Mouse (Mus musculus): ENCODE data around the gene B230217C12Rik.
A peak's percentile ranks its signal among the peaks of the same experiment; 100 is the strongest.

The B230217C12Rik gene

DNA sequence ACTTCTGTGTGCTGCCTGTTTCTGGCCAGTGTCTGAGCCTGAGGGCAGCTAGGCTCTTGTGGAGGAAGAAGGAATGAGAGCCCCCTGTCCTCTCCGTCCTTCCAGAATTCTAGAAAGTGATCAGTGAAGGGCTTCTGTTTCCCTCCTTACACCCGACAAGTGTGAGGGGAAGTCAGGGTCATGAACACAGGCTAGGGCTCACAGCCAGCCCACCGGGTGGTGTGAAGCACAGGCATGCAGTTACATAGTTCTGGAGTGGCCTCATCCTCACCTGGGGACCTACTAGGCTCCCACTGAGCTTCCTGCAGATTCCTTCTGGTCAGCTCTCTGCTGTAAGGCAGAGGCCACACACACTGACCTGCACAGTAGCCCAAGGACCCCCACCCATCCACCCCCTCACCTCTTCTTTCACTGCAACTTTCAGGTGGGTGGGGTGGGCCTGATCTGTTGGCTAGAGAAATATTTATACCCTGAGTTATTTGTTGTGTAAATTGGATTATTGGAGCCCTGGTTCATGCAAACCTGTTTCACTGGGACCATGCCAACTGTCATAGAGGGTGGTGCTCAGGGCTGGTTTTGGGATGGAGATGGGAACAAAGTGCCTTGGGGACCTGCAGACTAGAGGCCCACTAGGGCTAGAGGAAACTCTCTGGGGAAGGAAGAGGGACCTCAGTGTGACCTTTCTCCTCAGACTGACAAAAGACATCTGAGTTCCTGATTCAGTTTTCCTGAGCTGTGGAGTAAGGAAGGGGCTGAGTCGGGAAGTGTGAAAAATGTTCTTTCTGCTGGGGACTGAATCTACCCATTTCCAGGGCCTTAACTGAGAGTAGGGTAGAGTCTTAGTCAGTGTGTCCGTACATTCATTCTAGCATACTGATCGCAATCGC lies 31.1 kb upstream of the B230217C12Rik start:
- DNase-seq (ENCODE audit: low spot score in 2 of 2), result no peak

DNA sequence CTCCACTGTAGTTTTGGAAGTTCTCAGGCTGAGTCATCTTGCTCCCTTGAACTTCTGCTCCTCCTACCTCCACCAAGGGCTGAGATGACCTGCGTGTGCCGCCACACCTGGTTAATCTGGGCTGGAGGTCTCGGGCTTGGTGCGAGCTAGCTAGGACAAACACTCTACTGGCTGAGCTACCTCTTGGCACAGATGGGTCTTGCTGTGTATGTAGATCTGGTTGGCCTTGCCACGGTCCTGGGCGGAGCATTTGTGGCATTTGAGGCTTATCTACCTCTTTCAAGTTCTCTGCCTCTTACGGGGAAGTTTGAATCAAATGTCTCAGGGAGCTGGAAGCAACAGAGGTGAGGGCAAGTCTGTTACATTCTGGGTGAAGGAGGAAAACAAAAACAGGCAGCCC lies 30.2 kb upstream of the B230217C12Rik start:
- no peak for DNase-seq (ENCODE audit: low spot score in 2 of 2)

DNA sequence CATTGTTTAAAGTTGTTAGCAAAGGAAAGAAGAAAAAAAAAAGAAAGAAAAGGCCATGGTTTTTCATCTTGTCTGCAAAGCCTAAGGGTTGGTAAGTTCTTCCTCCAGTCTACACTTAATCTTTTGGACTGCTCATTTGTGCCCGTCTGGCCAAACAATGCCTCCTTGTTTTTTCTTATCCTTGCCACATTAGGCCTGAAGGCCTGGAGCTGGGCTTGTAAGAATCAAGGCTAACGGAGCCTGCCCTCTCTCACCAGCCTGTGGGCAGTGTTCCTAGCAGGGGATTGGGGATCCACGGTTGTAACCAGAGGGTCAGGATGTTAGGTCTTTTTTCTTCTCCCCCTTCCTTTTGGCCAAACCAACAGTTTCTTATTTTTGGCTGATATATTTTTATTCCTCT lies 29.6 kb upstream of the B230217C12Rik start:
- no peak for DNase-seq (ENCODE audit: low spot score in 2 of 2)

DNA sequence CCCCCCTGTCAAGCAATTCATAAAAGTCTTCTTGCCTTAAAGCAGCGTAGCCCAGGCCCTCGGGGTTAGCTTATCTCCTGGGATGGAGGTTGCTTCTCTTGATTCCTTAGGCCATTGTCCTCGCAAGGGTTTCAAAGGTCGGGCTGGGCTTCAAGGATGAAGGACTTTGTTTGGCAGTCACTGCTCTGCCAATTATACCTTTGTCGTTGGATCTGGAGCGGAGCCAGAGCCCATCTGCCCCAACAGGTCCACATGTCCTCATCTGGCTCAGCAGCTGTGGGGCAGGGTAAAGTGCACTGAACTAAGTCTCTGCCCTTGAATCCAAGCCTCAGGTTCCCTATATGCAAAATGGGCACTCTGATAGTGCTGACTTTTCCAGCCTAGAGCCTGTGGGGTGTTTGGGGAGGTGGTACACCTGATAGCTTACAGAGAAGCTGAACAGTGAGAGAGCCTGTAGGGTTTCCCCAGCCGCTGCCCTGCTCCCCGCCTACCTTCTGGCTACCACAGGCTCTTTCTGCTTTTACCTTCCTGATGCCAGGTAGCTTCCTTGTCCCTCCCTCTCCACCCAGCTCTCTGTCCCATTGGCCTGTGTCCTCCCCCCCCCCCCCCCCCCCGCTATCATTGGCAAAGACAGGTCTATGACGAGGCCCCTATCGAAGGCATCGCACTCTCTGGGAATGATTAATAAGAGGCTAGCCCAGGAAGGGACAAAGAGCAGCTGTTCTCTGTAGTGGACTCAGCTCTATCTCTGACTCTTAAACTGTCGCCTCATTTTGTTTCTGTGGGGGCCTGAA lies 28.8 kb upstream of the B230217C12Rik start:
- DNase-seq (ENCODE audit: low spot score in 2 of 2), result no peak

DNA sequence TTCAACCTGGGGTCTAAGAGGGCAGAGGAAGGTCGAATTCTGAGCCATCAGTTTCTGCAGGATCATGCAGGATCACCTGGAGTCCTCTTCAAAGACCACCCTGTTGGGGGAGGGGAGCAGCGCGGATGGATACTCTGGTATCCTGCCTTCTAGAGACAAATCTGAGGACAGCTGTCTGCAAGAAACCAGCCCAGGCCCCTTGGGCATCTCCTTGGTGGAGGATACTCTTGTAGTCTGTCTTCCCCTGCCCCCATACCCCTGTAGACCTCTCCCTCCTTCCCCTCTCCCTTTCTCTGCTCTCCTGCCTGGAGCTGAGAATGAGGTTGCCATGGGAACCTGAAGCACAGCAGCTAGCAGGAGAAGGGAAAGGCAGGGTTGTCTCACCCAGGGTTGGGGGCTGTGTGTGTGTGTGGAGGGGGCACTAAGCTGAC lies 28.1 kb upstream of the B230217C12Rik start:
- DNase-seq (ENCODE audit: low spot score in 2 of 2), result no peak

DNA sequence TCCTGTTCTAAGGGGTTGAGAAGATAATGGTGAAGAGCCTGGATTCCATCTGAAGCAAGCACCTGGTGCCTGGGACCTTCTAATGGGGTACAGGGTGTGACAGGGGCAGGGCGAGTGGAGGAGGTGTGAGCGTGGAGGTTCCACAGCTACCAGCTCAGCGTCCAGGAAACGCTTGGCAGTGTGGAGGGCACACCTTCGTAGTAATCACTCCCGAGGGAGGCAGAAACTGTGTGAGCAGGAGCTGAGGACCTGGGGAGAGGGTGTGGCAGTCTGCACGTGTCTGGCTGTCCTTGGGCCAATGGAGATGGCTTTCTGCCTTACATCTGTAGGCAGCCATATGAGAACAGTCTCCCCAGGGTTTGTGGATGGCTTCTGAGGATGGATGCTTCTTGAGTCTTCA lies 27.5 kb upstream of the B230217C12Rik start:
- DNase-seq (ENCODE audit: low spot score in 2 of 2), result no peak

DNA sequence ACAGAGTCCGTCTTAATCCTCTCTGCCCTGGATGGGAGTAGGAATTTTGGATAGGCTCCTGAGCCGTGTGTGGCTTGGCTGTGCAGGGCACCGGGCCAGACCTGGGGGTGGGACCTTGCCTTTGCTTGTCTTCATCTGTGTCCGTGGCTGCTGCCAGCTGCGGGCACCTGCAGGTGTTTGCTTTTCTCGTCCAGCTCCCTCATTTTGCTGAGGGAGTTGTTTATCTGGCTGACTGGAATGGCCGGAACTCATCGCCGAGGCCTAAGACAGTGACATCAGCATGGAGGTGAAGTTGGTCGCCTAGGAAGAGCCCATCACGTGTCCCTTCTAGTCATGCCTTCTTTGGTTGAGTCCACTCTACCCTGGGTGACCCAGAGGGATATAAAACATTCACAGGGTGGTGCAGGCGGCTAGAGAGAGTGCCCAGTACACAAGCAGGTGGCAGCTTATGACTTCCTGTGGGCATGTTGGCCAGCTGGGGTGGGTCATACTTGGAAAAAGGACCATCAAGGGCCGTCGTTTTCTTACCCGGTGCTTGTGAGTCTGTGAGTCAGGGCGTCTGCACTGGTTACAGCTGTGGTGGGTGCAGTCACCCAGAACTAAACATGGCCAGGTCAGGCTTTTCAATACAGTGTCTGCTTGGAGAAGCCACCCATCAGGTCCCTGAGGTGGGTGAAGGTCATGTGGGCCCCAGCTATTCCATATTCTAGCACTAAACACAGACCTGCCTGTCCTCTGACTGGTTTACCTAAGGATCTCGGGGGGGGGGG lies 26.6 kb upstream of the B230217C12Rik start:
- no peak for DNase-seq (ENCODE audit: low spot score in 2 of 2)

DNA sequence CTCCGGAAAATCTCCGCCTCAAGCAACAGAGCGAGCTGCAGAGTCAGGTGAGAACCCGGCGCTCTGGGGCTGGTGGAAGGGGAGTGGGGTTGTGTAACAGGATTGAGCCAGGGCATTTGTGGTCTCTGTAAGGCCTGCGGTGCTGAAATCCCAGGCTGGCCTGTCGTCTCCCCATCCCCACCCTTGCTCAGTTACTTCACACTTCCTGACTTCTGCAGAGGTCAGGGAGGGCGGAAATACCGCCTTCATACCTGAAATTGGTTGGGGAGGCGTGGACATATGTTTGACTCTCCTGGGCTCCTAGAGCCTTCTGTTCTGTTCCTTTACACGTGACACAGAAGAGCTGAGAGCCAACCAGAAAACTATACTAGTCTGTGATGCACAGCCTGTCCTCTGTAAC lies 24.8 kb upstream of the B230217C12Rik start:
- no peak for DNase-seq (ENCODE audit: low spot score in 2 of 2)

DNA sequence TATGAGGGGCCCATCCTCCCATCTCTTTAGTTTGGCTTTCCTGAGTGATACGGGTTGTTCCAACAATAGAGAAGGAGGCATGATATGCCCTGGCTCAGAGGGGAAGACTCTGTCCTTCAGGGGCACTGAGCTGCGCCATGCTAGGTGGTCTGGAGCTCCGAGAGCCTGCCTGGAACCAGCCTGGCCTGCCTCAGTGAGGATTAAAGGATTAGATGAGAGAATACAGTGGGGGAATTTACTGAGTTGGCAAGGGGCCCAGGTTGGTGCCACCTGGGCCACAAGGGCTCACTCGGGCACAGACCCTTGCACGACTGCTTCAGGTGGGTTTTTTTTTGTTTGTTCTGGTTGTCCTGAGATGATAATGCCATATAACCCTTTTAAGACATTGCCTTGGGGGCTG lies 24.4 kb upstream of the B230217C12Rik start:
- no peak for DNase-seq (ENCODE audit: low spot score in 2 of 2)

DNA sequence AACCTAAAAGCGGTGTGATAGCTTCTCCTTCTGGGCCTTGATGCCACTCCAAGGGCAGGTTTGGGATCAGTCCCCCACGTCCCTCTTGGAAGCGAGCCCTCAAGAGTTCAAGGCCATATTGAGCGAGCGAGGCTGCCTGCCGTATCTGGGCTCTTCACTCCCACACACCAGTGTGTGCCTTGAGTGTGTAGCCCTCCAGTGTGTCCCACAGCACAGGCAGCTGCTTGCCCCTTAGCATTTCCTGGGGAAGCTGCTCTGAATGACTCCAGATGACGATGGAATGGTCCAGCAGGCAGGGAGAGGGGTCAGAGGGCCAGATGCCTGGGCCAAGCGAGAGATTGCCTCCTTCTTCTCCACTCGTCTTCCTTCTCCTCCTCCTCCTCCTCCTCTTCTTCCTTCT lies 23.7 kb upstream of the B230217C12Rik start:
- DNase-seq (ENCODE audit: low spot score in 2 of 2), result no peak

DNA sequence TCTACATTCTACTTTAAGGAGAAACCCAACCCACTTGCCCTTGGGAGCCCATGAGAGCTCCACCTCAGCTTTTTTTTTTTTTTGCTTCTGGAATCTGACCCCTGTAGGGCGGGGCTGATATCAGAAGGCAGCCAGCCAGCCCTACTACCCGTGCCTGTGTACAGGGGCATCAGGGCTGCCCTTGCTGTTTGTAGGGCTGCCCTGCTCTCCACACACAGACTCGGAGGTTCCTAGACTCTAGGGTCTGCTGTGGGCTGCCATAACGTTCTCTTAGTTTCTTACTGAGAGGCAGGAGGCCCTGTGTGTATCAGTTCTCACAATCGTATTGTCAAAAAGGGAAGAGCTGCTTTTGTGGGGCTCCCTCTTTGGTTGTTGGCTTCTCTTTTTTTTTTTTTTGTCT lies 23.2 kb upstream of the B230217C12Rik start:
- DNase-seq (ENCODE audit: low spot score in 2 of 2), result no peak

DNA sequence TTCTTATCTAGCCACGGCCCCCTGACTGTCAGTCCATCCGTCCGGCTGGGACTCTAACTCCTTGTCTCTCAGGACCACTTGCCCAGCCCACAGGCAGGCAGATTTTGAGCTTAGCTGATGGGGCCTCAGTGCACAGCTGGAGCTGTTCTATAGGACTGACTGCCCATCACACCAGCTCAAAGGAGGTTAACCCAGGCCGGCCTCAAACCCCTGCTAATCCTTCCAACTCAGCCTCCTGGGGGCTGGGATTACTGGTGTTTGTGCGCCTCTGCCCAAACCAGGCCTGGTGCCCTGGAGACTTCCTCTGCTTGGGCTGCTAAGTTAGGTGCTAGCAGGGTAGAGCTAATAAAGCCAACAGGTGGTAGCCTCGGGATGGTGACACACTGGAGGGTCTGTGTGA lies 22.6 kb upstream of the B230217C12Rik start:
- no peak for DNase-seq (ENCODE audit: low spot score in 2 of 2)

DNA sequence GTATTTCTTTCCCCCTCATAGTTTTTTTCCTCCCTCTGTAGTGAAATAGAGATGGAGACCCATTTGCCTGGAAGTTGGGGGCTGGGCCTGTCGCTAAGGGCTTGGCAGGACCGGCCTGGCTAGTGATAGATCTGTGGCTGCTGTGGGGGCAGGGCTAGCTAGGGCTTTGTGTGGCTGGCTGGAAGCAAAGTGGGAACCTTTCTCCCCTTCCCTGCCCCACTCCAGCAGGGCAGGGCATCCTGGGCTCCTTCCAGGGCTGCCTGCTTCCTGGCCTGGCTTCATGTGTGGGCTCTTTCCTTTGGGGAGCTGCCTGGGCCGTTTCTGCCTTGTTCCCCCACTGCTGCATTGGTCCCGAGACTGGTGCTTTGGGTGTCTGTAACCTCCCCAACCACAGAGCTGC lies 22.0 kb upstream of the B230217C12Rik start:
- no peak for DNase-seq (ENCODE audit: low spot score in 2 of 2)

DNA sequence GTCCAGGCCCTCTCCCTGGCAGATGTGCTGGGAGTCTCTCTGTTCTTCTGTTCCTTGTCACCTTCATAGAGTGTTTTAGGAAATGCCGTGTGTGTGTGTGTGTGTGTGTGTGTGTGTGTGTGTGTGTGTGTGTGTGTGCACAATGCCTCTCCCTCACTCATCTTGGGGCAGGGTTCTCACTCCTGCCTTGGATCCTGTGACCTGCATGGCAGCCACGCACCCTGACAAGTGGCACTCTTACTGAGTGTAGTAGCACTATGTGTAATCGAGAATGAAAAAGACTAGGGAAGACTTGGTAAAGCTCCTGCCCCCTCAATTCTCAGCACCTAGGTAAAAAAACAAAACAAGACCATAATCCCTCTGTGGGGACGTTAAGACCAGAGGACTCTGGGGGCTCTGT lies 21.5 kb upstream of the B230217C12Rik start:
- no peak for DNase-seq (ENCODE audit: low spot score in 2 of 2)

DNA sequence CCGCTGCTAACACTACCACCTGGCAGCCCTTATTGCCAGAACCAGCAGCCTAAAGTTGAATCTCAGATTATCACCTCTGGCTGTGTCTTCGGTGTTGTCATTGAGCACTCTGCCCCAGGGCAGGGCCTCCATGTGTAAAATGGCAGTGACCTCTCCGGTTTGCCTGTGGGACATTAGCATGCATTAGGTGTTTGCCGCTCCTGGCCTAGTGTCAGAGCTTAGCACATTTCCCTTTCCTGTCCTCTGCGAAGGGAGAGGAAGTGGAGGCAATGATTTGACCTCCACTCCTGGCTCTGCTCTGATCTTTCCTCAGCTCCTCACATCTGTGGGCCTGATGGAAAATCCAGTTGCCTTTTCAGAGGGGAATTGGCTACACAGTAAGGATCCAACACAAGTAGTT lies 20.7 kb upstream of the B230217C12Rik start:
- no peak for DNase-seq (ENCODE audit: low spot score in 2 of 2)

DNA sequence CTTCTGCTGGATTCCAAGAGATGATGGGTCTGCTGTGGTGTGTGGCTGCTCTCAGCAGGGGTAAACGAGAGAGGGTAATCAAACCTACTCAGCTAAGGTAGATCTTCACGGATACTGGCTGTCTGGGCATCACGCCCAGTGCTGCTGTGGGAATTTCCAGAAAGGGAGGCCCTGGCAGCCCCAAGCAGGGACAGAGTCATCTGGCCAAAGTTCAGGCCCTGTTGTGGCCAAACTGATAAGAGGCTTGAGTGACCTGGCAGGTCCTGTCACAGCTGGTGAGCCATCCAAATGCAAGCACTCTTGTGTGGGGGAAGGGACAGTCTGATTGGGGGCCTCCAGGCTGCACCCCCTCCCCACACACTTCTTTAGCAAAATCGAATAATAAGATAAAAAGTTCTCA lies 19.7 kb upstream of the B230217C12Rik start:
- no peak for DNase-seq (ENCODE audit: low spot score in 2 of 2)

DNA sequence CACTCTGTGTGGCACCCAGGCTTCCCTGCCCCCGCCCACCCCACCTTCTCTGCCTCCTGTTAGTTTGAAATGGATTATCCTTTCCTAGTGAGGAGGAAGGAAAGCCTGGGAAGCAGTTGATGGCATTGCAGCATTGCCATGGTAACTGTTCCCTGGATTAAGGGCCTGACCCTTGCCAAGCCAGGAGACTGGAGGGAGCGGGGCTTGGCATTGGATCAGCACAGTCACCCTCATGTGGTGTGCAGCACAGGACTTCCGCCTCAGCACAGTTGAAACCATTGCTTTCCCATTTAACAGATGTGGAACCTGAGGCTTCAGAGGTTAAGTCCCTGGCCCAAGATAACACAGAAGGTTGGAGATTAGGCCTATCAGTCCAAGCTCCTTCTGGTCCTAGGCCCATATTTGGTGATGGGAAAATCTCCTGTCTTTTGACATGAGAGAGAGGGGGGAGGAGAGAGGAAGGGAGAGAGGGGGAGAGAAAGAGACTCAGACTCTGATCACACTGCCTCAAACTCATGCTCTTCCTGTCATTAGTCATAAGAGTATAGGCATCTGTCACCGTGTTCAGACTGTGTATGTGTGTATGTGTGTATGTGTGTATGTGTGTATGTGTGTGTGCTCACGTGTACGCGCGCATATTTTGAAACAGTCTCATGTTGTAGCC lies 19.0 kb upstream of the B230217C12Rik start:
- DNase-seq (ENCODE audit: low spot score in 2 of 2), result no peak

DNA sequence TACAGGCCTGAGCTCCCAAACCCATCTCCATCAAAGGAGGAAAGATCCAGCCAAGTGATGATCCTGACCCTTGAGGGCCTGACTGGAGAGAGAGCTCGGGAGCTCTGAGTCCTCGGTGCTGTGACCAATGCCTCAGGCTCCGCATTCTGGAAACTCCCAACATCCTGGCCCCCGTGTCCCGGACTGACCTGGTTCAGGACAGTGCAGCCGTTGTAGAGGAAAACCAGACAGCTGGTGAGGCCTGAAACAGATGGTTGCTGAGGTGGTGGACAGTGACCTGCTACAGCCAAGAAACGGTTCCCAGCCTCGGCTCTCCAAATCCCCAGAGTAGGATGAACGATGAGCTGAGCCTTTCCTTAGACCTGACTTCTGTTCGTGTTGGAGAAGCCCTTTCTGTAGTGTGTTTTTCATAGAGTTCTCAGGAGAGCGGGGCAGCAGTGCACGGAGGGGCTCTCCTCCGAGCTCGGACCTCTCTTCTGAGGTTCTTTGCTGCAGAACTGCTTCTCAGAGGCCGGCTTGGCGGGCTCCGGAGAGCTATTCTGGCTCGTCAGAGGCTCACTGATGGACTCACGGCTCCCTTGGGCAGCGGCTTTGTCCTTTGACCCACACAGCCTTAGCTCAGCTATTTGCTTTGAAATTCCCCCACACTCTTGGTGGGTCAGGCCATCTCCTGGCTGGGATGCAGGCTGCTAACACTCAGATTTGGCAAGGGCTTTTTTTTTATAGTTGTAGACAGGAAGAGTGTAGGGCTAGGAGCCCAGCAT lies 17.6 kb upstream of the B230217C12Rik start:
- DNase-seq (ENCODE audit: low spot score in 2 of 2), result no peak

DNA sequence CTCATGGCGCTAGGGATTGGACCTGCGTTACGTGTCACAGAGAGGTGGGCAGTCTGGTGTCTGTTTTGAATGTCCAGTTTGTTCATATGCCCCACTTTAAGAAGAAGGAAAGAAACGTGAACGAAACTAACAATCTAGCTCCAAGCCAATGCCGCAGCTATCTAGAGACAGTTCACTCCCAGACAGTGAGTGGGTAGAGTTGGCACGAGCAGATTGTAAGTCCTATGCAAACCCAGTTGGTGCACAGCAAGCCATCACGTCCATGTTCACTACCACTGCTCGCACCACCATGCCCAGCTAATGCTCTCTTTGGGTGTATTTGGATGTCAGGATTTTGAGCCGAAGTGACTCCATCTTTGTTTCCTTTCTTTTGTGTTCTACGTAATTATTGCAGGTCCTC lies 16.4 kb upstream of the B230217C12Rik start:
- DNase-seq (ENCODE audit: low spot score in 2 of 2), result no peak

DNA sequence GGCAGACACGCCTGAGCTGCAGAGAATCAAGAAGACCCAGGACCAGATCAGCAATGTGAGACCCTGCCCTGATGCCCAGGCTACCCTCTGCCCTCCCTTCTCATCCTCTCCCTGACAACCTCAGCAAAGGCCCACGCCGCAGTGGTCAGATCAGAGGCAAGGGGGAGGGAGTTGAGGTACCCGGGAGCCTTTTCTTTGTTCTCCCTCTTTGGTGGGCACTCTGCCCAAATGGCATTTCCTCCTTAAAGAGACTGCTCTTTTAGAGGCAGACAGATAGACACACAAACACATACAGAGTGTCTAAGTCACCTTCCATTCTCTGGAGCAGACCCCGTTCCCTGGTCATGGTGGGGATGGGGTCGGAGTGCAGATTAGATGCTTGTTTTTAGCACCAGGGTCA lies 15.7 kb upstream of the B230217C12Rik start:
- no peak for DNase-seq (ENCODE audit: low spot score in 2 of 2)

DNA sequence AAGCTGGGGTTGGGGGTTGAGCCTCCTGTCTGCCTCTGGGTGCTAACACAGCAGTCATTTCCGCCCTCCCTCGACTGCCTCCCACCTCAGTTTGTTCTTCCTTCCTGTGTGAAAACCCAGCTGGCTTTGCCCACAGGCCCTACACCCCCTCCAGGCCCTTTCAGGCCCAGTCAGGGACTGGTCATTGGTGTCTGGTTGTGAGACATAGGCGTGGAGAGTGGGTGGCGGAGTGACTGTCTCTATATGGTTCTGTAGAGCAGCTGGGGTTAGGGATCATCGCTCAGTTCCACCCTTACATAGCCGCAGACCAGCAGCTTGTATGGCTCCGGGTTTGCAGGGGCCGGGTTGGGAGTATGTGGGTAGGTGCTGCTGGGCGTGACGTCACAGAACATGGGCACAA lies 15.3 kb upstream of the B230217C12Rik start:
- DNase-seq (ENCODE audit: low spot score in 2 of 2), result peak in 1 of 2 experiments; percentile 40
